Comparison of ENCODE assay signal across 15 mouse cellular contexts in genomic region chr19:60109488-60109887, GRCm38 (mm10).
"Had no signal": no experiment of that assay in that cellular context is flagged by ENCODE, and none has a peak within 500 bp of the region (broad histone marks: within the 10 kb centered on the region; RNA-seq: fewer than 3 reads in every experiment).

No protein-coding gene starts in this region.

- ATAC-seq: liver, postnatal 0 days had no signal

- H3K9me3 ChIP-seq: limb, embryonic 12.5 days; liver, embryonic 13.5 days; lung, embryonic 15.5 days; megakaryocyte, embryonic 14.5 days; midbrain, embryonic 12.5 days; neural tube, embryonic 12.5 days had no signal

- DNase-seq: kidney, postnatal 10 days; kidney, postnatal 4 days; liver; liver, embryonic 13.5 days; liver, postnatal 0 days; lung, postnatal 14 days; right cerebral cortex, postnatal 14 days; thymus, postnatal 4 days had no signal

- H3K4me1 ChIP-seq: liver, embryonic 13.5 days; lung, embryonic 15.5 days; megakaryocyte, embryonic 14.5 days; midbrain, embryonic 12.5 days; neural tube, embryonic 12.5 days had no signal

- H3K4me3 ChIP-seq: layer of hippocampus, adult 2 months; limb, embryonic 12.5 days; liver, embryonic 13.5 days; lung, embryonic 15.5 days; megakaryocyte, embryonic 14.5 days; midbrain, embryonic 12.5 days; neural tube, embryonic 12.5 days had no signal

- H3K27me3 ChIP-seq: limb, embryonic 12.5 days; liver, embryonic 13.5 days; lung, embryonic 15.5 days; megakaryocyte, embryonic 14.5 days; midbrain, embryonic 12.5 days; neural tube, embryonic 12.5 days had no signal

- H3K9ac ChIP-seq: limb, embryonic 12.5 days; liver, embryonic 13.5 days; liver, postnatal 0 days; lung, embryonic 15.5 days; midbrain, embryonic 12.5 days; neural tube, embryonic 12.5 days had no signal

- H3K27ac ChIP-seq: layer of hippocampus, adult 2 months; limb, embryonic 12.5 days; liver, embryonic 13.5 days; lung, embryonic 15.5 days; macrophage; midbrain, embryonic 12.5 days; neural tube, embryonic 12.5 days had no signal

- H3K36me3 ChIP-seq: limb, embryonic 12.5 days; liver, embryonic 13.5 days; lung, embryonic 15.5 days; midbrain, embryonic 12.5 days; neural tube, embryonic 12.5 days had no signal

- H3K4me2 ChIP-seq: limb, embryonic 12.5 days; liver, embryonic 13.5 days; lung, embryonic 15.5 days; midbrain, embryonic 12.5 days; neural tube, embryonic 12.5 days had no signal
